Mouse (Mus musculus) left cerebral cortex, adult 6 months (tissue): ENCODE data around the gene Nacc2. TPM values are rescaled to one million over a fixed set of nuclear protein-coding genes. Genes with fewer than 3 reads are reported as not detected.

Source experiments
- long read RNA-seq, 2 experiments: library from polyadenylated mRNA; unstranded; transcript quantifications; one replicate each; pipeline ENCODE4 v2.0.0; 2019 to 2020
- polyA plus RNA-seq: library from polyadenylated mRNA; unstranded; fragments of <200 nt; fragmentation: Nextera tagmentation; gene quantifications from 2 replicates; pipeline ENCODE4 v1.2.3, GENCODE M21; 2021

The Nacc2 gene
- 43.2 and 63.0 TPM in 2 replicates for polyA plus RNA-seq
- long read RNA-seq, experiment 1, full-length matches to known transcripts = 283 of 426 reads
- long read RNA-seq, experiment 1, partial matches to known transcripts = 32 of 426 reads
- long read RNA-seq, experiment 1, other reads (novel, unspliced or antisense) = 111 of 426 reads
- long read RNA-seq, experiment 2, full-length matches to known transcripts = 11 of 62 reads
- long read RNA-seq, experiment 2, partial matches to known transcripts = 8 of 62 reads
- long read RNA-seq, experiment 2, other reads (novel, unspliced or antisense) = 43 of 62 reads

GRCm38 (mm10) chr2:26123079-26123648, at the start of gene Nacc2:
Gene Nacc2, minus strand, starts transcription at chr2:26123220.

DNA sequence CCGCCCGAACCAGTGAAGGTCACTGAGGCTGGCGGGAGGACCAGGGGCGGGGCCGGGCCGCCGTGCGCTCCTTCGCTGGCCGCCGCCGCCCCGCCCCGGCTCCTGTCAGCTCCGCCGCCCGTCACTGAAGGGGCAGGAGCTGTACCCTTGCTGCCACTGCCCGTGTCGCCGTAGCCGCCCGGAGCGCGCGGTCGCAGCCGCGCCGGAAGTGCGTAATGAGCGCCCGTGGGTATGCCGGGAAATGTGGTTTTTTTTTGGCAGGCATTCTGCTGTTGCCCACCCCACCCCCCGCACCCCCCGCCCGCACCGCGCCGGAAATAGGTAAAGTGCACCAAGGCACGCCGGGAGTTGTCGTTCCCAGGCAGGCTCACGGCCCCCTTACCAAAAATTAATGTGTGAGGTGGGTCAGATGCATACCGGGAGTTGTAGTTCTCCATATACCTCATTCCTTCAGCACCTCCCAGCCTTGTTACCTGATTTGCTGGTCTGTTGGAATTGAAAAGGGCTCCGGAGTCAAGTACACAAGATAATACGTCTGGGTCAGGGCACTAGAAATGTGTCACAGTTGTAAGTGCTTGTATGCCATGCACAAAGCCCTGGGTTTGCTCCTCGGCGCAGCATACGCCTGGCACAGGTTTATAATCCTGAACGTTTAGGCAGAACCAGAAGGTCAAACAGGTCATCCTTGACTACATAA, 101.3 kb downstream of the Nacc2 start, which contains the start of gene Ubac1:
Ubac1 (minus strand) TSS at position 187 of the 697 bp plus-strand sequence.

Other genes with a start within 250 kb of the Nacc2 start
- gene Camsap1, start 139.9 kb downstream of the Nacc2 start, polyA plus RNA-seq = 9.5 and 40.9 TPM in 2 replicates
- 22.8 and 60.4 TPM in 2 replicates for gene Ubac1, start 101.5 kb downstream of the Nacc2 start, polyA plus RNA-seq
- gene Lhx3, start 85.1 kb upstream of the Nacc2 start, polyA plus RNA-seq = 0.25 TPM in 1 of 2 replicates, not detected in the other
- gene Qsox2, start 114.3 kb upstream of the Nacc2 start, polyA plus RNA-seq = 8.0 and 10.2 TPM in 2 replicates
- 0.15 and 0.28 TPM in 2 replicates for gene Ccdc187, start 171.3 kb upstream of the Nacc2 start, polyA plus RNA-seq
- 18.8 and 21.6 TPM in 2 replicates for gene Gpsm1, start 192.3 kb upstream of the Nacc2 start, polyA plus RNA-seq
- 54.2 and 54.4 TPM in 2 replicates for gene Dnlz, start 228.9 kb upstream of the Nacc2 start, polyA plus RNA-seq
- 0.47 and 0.87 TPM in 2 replicates for gene Card9, start 237.7 kb upstream of the Nacc2 start, polyA plus RNA-seq